8 mouse cellular contexts compared by ENCODE assay signal in genomic region chr6:83054074-83054851, GRCm38 (mm10). TPM values are rescaled to one million over a fixed set of nuclear protein-coding genes. Genes with fewer than 3 reads are reported as not detected.
DNase-seq lines count a peak whose midpoint lies in the region; ATAC-seq lines count a peak whose summit lies in the region.

TSS of gene Aup1 (plus strand) at chr6:83054521.

- 0% methylated on average over 64 of the region's 64 CpGs for WGBS in hindbrain, embryonic 12.5 days

- ATAC-seq in hindbrain, embryonic 12.5 days (ENCODE audit: low FRiP score), result peak; percentile 97

- H3K4me3 ChIP-seq in hindbrain, embryonic 12.5 days, result peak within 1 kb of the TSS; percentile 98

- H3K27ac ChIP-seq in hindbrain, embryonic 12.5 days, result peak within 1 kb of the TSS; percentile 88

- H3K36me3 ChIP-seq in hindbrain, embryonic 12.5 days, result peaks cover 28% of the 10 kb centered on the region

- no peaks in the 10 kb centered on the region for H3K27me3 ChIP-seq in hindbrain, embryonic 12.5 days

- H3K4me2 ChIP-seq in hindbrain, embryonic 12.5 days (replicated peaks), result peak within 1 kb of the TSS; percentile 72

- H3K9me3 ChIP-seq in hindbrain, embryonic 12.5 days (replicated peaks), result no peaks in the 10 kb centered on the region

- DNase-seq in NIH3T3 (ENCODE audit: low read depth), result peak; percentile 100
- DNase-seq in cerebellum, postnatal 10 days, result peak; percentile 95 to 97
- peak; percentile 96 for DNase-seq in frontal cortex, postnatal 10 days (ENCODE audit: low spot score in 2 of 2)
- peak; percentile 94 to 98 for DNase-seq in layer of hippocampus, postnatal 14 days (ENCODE audit: low spot score in 2 of 2)
- peak; percentile 95 for DNase-seq in lung, postnatal 14 days
- peak; percentile 98 for DNase-seq in retina, adult 2 months (ENCODE audit: low read depth, low spot score)
- DNase-seq in thymus, postnatal 36 days, result peak; percentile 97

- H3K9ac ChIP-seq in hindbrain, embryonic 12.5 days, result peak within 1 kb of the TSS; percentile 88

- H3K4me1 ChIP-seq in hindbrain, embryonic 12.5 days, result peaks cover 28% of the 10 kb centered on the region

RNA-seq across cellular contexts. Expression of gene Aup1, which starts in this region (rescaled TPM):
- polyA plus RNA-seq in hindbrain, embryonic 12.5 days (2016; fragmentation: Nextera tagmentation; extraction: Ambion mirVana), result 149 and 158 TPM in 2 replicates
- total RNA-seq in layer of hippocampus, postnatal 14 days (2021), result 100 to 1,000 TPM; 108 to 116 TPM

Comparison
In these comparisons a context has a peak if more than half of its experiments do, and no peak if none do; other contexts are left out.
1. Peak in every context shown above with its lines: DNase-seq, ATAC-seq, H3K4me3 ChIP-seq and H3K27ac ChIP-seq.